Mouse (Mus musculus) spleen, adult 2 months (tissue): ENCODE measurements around the gene BC049730.

Experiments used
- CTCF ChIP-seq: fragments of 200-500 bp; IDR thresholded peaks from 2 replicates; pipeline ENCODE4 v1.5.1; 2011; ENCODE audit warnings: mild to moderate bottlenecking, inconsistent platforms; ENCODE audit not compliant: insufficient read depth, insufficient read length, insufficient replicate concordance; ENCODE audit errors: extremely low read depth
- POLR2A ChIP-seq: fragments of 200-500 bp; IDR thresholded peaks from 2 replicates; pipeline ENCODE4 v1.6.1; 2011; ENCODE audit warnings: low read depth, low read length, inconsistent platforms

DNA sequence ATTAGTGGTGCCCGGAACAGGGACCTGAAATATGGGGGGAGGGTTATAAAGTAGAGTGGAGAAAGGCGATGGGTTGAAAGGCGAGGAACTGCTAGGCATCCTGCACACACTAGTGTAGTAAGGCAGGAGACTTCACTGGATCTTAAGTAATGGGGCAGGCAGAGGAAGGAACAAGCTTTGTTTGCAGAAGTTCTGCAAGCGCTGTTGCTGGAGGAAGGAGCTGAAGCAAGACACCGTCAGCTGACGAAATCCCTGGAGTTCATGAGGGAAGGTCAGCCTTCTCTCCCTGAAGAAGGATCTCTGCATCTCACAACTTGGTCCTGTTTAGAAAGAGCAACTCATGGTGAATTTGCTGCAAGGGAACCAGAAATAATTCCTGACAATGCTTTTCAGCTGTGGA lies 6.0 kb downstream of the BC049730 start:
- TF ChIP-seq CTCF, result no peak
- TF ChIP-seq POLR2A, result no peak
